Mouse (Mus musculus): ENCODE measurements around the gene Ttyh3.

Ttyh3 gene

GRCm38 (mm10) chr5:140575381-140575866, 73.4 kb downstream of the Ttyh3 start:
- no peak for DNase-seq (ENCODE audit: low spot score in 2 of 2)

- no peak for DNase-seq (ENCODE audit: low spot score in 2 of 2)
Observed at GRCm38 (mm10) chr5:140572611-140573010, 76.2 kb downstream of the Ttyh3 start.

GRCm38 (mm10) chr5:140571673-140572072, 77.2 kb downstream of the Ttyh3 start:
- DNase-seq (ENCODE audit: low spot score in 2 of 2), result no peak

- DNase-seq (ENCODE audit: low spot score in 2 of 2), result no peak
Observed at GRCm38 (mm10) chr5:140571201-140571600, 77.6 kb downstream of the Ttyh3 start.

Measured in frontal cortex, postnatal 10 days (tissue).